In the genomic region with DNA sequence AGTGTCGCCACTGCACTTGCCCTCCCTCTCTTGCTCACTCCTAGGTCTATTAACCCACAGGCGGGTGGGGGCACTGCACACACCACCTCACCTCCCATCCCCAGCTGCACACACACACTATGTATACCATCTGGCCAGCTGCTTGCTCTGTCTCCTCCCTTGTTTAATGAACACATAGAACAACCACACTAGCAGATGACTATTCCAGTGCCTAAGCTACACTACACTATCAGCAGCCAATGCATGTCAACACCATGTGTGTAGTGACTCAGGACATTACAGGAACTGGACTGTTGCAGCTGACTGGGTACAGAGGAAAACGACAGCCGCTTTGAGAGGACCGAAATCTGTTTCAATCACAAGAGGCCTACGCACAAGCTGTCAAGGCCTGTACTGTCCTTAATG, we compare ENCODE assay signal across 12 mouse cellular contexts. TPM values are rescaled to one million over a fixed set of nuclear protein-coding genes. Genes with fewer than 3 reads are reported as not detected.
A peak's percentile ranks its signal among the peaks of the same experiment; 100 is the strongest.
DNase-seq lines count a peak whose midpoint lies in the region; ATAC-seq and TF ChIP-seq lines count a peak whose summit lies in the region.
"Had no signal": no experiment of that assay in that cellular context is flagged by ENCODE, and none has a peak within 500 bp of the region (broad histone marks: within the 10 kb centered on the region; RNA-seq: fewer than 3 reads in every experiment).

No protein-coding gene starts in this region.

- H3K4me2 ChIP-seq in heart, postnatal 0 days (ENCODE audit: low read depth, low read length), result no peak overlapping the region
- H3K4me2 ChIP-seq in lung, embryonic 16.5 days (ENCODE audit: low read depth, low read length), result no peak overlapping the region
- H3K4me2 ChIP-seq in stomach, postnatal 0 days (replicated peaks; ENCODE audit: low read depth), result no peak overlapping the region
- H3K4me2 ChIP-seq: heart, embryonic 15.5 days; liver, embryonic 15.5 days had no signal

- no peak for TF ChIP-seq EP300 in heart, postnatal 0 days (IDR thresholded peaks at IDR 0.05; ENCODE audit: low read depth)
- no peak for TF ChIP-seq EP300 in stomach, postnatal 0 days (optimal IDR thresholded peaks at IDR 0.05)

- H3K27me3 ChIP-seq in heart, postnatal 0 days (ENCODE audit: control insufficient read depth, insufficient read depth, low read length), result no peaks in the 10 kb centered on the region
- no peaks in the 10 kb centered on the region for H3K27me3 ChIP-seq in heart, embryonic 10.5 days (ENCODE audit: insufficient read depth, poor library complexity, severe bottlenecking)
- no peaks in the 10 kb centered on the region for H3K27me3 ChIP-seq in lung, embryonic 16.5 days (ENCODE audit: control insufficient read depth, insufficient read depth, low read depth, low read length)
- no peaks in the 10 kb centered on the region for H3K27me3 ChIP-seq in stomach, postnatal 0 days (ENCODE audit: control insufficient read depth, insufficient read depth, low read length)
- H3K27me3 ChIP-seq: heart, embryonic 15.5 days; liver, embryonic 15.5 days had no signal

- no peak for DNase-seq in heart, postnatal 0 days (ENCODE audit: low spot score)
- DNase-seq in heart, embryonic 10.5 days (ENCODE audit: low spot score), result no peak
- no peak for DNase-seq in lung, postnatal 36 days
- peak; percentile 46 for DNase-seq in stomach, postnatal 0 days (ENCODE audit: low spot score)
- no peak for DNase-seq in cerebellum, adult 9-10 months
- no peak for DNase-seq in adrenal gland, postnatal 36 days
- DNase-seq: adrenal gland, postnatal 10 days; cerebellum, postnatal 14 days had no signal

- peak; percentile 36; the same call in 1 of the 2 replicates for ATAC-seq in heart, postnatal 0 days (ENCODE audit: insufficient read depth, low read depth)
- ATAC-seq in lung, embryonic 16.5 days (ENCODE audit: low read depth), result 0 out of 2 replicates have a peak, but pooled peaks have one; percentile 28
- peak; percentile 34; the same call in 1 of the 2 replicates for ATAC-seq in common myeloid progenitor, adult 5-6 weeks (replicated peaks; ENCODE audit: low read depth, poor library complexity, severe bottlenecking)
- ATAC-seq in stomach, postnatal 0 days (ENCODE audit: low FRiP score, low TSS enrichment), result peak; percentile 95

- no peak overlapping the region for H3K4me3 ChIP-seq in heart, postnatal 0 days (ENCODE audit: low read depth, low read length)
- H3K4me3 ChIP-seq in heart, embryonic 10.5 days, result no peak overlapping the region
- no peak overlapping the region for H3K4me3 ChIP-seq in lung, embryonic 16.5 days (ENCODE audit: low read length)
- no peak overlapping the region for H3K4me3 ChIP-seq in stomach, postnatal 0 days (ENCODE audit: low read depth, low read length)
- H3K4me3 ChIP-seq: heart, embryonic 15.5 days; liver, embryonic 15.5 days had no signal

- no peak for TF ChIP-seq CTCF in heart, postnatal 0 days (IDR thresholded peaks at IDR 0.05; ENCODE audit: low read depth)
- no peak for TF ChIP-seq CTCF in stomach, postnatal 0 days (IDR thresholded peaks at IDR 0.05; ENCODE audit: low read depth)

- no peak overlapping the region for H3K27ac ChIP-seq in heart, postnatal 0 days (ENCODE audit: low read depth)
- no peak overlapping the region for H3K27ac ChIP-seq in heart, embryonic 10.5 days
- H3K27ac ChIP-seq in lung, embryonic 16.5 days (ENCODE audit: low read length), result no peak overlapping the region
- H3K27ac ChIP-seq in stomach, postnatal 0 days (replicated peaks), result no peak overlapping the region
- H3K27ac ChIP-seq: heart, embryonic 15.5 days; liver, embryonic 15.5 days had no signal

- no peaks in the 10 kb centered on the region for H3K4me1 ChIP-seq in heart, postnatal 0 days (ENCODE audit: control insufficient read depth, insufficient read depth)
- no peaks in the 10 kb centered on the region for H3K4me1 ChIP-seq in heart, embryonic 10.5 days
- H3K4me1 ChIP-seq in lung, embryonic 16.5 days (replicated peaks; ENCODE audit: control insufficient read depth, insufficient read depth, low read length), result no peaks in the 10 kb centered on the region
- no peaks in the 10 kb centered on the region for H3K4me1 ChIP-seq in stomach, postnatal 0 days (replicated peaks; ENCODE audit: control insufficient read depth, insufficient read depth)
- H3K4me1 ChIP-seq: heart, embryonic 15.5 days had no signal

- H3K9ac ChIP-seq in heart, postnatal 0 days (replicated peaks; ENCODE audit: low read depth, low read length), result no peak overlapping the region
- no peak overlapping the region for H3K9ac ChIP-seq in lung, embryonic 16.5 days (ENCODE audit: low read length)
- no peak overlapping the region for H3K9ac ChIP-seq in stomach, postnatal 0 days (ENCODE audit: low read length)
- H3K9ac ChIP-seq: heart, embryonic 15.5 days; liver, embryonic 15.5 days had no signal

- peaks cover 50% of the 10 kb centered on the region for H3K36me3 ChIP-seq in heart, postnatal 0 days (replicated peaks; ENCODE audit: control insufficient read depth, insufficient read depth, low read length)
- H3K36me3 ChIP-seq in heart, embryonic 10.5 days, result peaks cover 59% of the 10 kb centered on the region
- H3K36me3 ChIP-seq in lung, embryonic 16.5 days (ENCODE audit: control insufficient read depth, insufficient read depth, low read length), result peaks cover 20% of the 10 kb centered on the region
- peaks cover 9% of the 10 kb centered on the region; the same call in 1 of the 2 replicates for H3K36me3 ChIP-seq in stomach, postnatal 0 days (ENCODE audit: control insufficient read depth, insufficient read depth, low read length)

- WGBS in heart, postnatal 0 days, result 84% methylated on average over 6 of the region's 6 CpGs
- WGBS in heart, embryonic 10.5 days, result 84% methylated on average over 6 of the region's 6 CpGs
- 86% methylated on average over 6 of the region's 6 CpGs for WGBS in lung, embryonic 16.5 days
- WGBS in stomach, postnatal 0 days, result 87% methylated on average over 6 of the region's 6 CpGs

- no peaks in the 10 kb centered on the region for H3K9me3 ChIP-seq in heart, postnatal 0 days (replicated peaks; ENCODE audit: control insufficient read depth, low read length)
- H3K9me3 ChIP-seq in heart, embryonic 10.5 days, result no peaks in the 10 kb centered on the region
- no peaks in the 10 kb centered on the region for H3K9me3 ChIP-seq in lung, embryonic 16.5 days (ENCODE audit: control insufficient read depth, low read length)
- no peaks in the 10 kb centered on the region for H3K9me3 ChIP-seq in stomach, postnatal 0 days (ENCODE audit: control insufficient read depth, low read length)
- H3K9me3 ChIP-seq: heart, embryonic 15.5 days; liver, embryonic 15.5 days had no signal

RNA-seq across cellular contexts. Expression of a gene that starts 51.9 kb away (rescaled TPM):
- 23.7 and 24.2 TPM in 2 replicates for total RNA-seq in heart, postnatal 0 days (2014; rRNA removed; ENCODE audit: low replicate concordance)
- 36.8 and 40.8 TPM in 2 replicates for polyA plus RNA-seq in heart, postnatal 0 days (2015; fragmentation: Nextera tagmentation; extraction: Ambion mirVana)
- polyA plus RNA-seq in heart, embryonic 10.5 days (2016; fragmentation: Nextera tagmentation; extraction: Ambion mirVana), result 77.2 and 93.0 TPM in 2 replicates
- 79.5 and 88.8 TPM in 2 replicates for polyA plus RNA-seq in lung, embryonic 16.5 days (2015; fragmentation: Nextera tagmentation; extraction: Ambion mirVana)
- total RNA-seq in common myeloid progenitor, adult 5-6 weeks (2017), result 138 and 166 TPM in 2 replicates
- polyA plus RNA-seq in stomach, postnatal 0 days (2015; fragmentation: Nextera tagmentation; extraction: Ambion mirVana), result 44.1 and 47.4 TPM in 2 replicates
- total RNA-seq in adrenal gland, postnatal 36 days (2021), result 10 to 100 TPM; 69.9 to 90.3 TPM

Comparison
In these comparisons a context has a peak if more than half of its experiments do, and no peak if none do; other contexts are left out.
1. ATAC-seq: peak in every context shown above with its lines; median percentile 95 in stomach, postnatal 0 days; 36 in heart, postnatal 0 days; 34 in common myeloid progenitor, adult 5-6 weeks; 28 in lung, embryonic 16.5 days.